Mouse (Mus musculus) urinary bladder, postnatal 25 days (tissue): ENCODE data around the gene R3hdm4.
"Not testable (repeated sequence)": the region's sequence is repeated elsewhere in the genome, so short reads cannot be mapped to it uniquely, and the experiment has no call there.

ENCODE experiments used
- DNase-seq: peaks from one replicate; pipeline ENCODE4 v3.0.0; 2022; ENCODE audit warnings: low spot score

R3hdm4 gene

GRCm38 (mm10) chr10:79897316-79898245, 23.4 kb downstream of the R3hdm4 start:
- no peak for DNase-seq

GRCm38 (mm10) chr10:79896814-79897213, 24.2 kb downstream of the R3hdm4 start:
- DNase-seq, result no peak

- no peak for DNase-seq
These were observed 24.7 kb downstream of the R3hdm4 start for GRCm38 (mm10) chr10:79896306-79896705.

DNA sequence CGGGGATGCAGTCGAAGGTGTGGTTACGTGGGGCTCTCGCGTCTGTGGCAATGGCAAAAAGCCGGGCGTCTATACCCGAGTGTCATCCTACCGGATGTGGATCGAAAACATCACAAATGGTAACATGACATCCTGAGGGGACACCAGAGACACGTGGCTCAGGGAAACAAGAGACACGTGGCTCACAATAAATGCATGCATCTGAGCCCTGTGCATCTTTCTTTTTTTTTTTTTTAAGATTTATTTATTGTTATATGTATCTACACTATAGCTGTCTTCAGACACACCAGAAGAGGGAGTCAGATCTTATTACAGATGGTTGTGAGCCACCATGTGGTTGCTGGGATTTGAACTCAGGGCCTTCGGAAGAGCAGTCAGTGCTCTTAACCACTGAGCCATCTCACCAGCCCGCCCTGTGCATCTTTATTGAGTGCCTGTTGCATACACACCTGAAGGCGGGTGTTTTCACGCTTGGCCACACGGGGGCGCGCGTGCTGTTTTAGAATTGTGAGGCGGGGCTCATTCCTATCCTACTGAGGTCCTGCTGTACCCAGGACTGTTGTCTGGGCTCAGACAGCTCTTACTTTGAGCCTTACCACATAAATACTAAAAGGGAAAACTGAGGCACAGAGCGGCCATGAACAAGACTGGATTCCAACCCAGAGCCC, 28.4 kb downstream of the R3hdm4 start:
- peak; percentile 78 for DNase-seq

- DNase-seq, result no peak
These were observed 30.3 kb downstream of the R3hdm4 start, which contains the start of gene Cfd for GRCm38 (mm10) chr10:79890670-79891069. Gene Cfd, plus strand, starts transcription at chr10:79890853.

GRCm38 (mm10) chr10:79889386-79889785, 31.6 kb downstream of the R3hdm4 start:
- DNase-seq, result no peak

- no peak for DNase-seq
These were observed 34.4 kb downstream of the R3hdm4 start for GRCm38 (mm10) chr10:79886611-79887010.

DNA sequence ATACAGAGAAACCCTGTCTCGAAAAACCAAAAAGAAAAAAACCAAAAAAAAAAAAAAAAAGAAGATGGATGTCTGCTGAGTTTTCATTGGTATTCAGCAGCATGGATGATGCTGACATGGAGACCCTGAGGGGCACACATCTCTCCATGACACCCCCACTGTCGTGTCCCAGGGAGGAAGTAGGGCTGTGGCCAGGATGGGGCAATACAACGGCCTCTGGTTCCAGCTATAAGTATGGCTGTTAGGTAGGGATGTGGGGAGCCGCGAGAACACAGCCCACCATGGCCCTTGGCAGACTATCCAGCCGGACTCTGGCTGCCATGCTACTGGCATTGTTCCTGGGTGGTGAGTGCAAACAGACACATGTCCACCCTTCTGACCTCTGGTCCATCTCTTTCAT, 35.0 kb downstream of the R3hdm4 start, which contains the start of gene Elane:
Elane (plus strand) TSS at position 194 of the 400 bp plus-strand sequence.
- no peak for DNase-seq

- not testable (repeated sequence) for DNase-seq
These were observed 36.1 kb downstream of the R3hdm4 start for GRCm38 (mm10) chr10:79884938-79885337.

DNA sequence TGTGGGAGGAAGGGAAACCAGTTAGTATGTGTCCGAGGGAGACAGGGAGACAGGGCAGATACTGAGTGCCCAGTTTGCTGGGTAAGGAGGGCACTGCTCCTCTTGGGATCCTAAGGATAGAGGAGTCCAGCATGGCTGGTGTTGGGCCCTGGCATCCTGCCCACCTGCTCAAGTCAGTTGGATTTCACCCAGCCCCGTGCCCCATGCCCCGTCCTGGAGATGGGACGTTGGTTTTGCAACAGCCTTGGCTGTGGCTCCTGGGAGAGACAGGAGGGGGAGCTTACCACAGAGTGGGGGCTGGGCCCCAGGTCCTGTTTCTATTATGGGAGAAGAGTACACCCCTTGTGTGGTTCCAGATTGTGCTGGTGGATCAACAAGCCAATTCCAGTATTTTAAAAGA, 36.6 kb downstream of the R3hdm4 start:
- no peak for DNase-seq

- peak; percentile 81 for DNase-seq
These were observed 37.5 kb downstream of the R3hdm4 start for GRCm38 (mm10) chr10:79883297-79884084.

DNA sequence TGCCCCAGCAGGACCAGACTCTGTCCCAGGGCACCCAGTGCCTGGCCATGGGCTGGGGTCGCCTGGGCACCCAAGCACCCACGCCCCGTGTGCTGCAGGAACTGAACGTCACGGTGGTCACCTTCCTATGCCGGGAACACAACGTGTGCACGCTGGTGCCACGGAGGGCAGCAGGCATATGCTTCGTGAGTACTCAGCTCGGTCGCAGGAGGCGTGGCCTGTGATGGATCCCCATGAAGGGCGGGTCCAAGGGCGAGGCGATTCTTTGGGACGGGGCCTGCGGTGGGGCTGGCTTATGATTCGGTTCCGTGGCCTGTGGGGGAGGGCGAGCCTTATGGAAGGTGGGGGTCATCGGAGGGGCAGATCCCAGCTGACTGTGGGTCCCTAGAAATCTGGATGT, 39.0 kb downstream of the R3hdm4 start:
- DNase-seq, result no peak

DNA sequence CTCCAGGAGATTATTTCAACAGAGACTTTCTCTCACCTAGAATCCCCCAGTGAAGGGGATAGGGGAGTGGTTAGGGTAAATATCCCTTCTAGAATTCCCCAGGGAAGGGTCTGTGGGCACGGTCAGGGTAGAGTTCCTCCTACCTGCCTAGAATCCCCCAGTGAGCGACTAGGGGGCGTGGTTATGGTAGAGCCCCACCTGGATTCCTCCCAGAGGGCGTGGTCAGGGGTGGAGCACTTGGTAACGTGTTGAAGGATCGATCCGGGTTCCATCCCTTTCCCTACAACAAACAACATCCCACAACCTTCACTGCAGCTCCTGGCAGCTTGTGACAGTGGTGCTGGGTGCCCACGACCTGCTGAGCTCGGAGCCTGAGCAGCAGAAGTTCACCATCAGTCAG, 40.3 kb downstream of the R3hdm4 start:
- DNase-seq, result no peak

DNA sequence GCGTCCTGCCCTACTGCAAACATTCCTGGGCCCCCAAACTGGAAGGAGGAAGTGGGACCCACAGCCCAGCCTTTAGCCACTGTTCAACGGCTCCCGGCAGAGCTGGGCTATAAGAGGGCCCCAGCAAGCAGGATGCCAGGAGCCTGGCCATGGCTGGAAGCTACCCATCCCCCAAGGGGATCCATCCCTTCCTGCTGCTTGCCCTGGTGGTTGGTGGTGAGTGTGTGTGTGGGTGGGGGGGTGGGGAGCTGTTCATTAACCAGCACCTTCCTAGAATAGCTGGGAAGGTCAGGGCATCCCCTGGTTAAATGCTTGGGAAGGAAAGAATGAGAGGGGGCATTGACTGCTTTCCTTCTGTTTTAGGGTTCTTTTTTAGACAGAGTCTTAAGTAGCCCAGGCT, 41.5 kb downstream of the R3hdm4 start:
- no peak for DNase-seq

DNA sequence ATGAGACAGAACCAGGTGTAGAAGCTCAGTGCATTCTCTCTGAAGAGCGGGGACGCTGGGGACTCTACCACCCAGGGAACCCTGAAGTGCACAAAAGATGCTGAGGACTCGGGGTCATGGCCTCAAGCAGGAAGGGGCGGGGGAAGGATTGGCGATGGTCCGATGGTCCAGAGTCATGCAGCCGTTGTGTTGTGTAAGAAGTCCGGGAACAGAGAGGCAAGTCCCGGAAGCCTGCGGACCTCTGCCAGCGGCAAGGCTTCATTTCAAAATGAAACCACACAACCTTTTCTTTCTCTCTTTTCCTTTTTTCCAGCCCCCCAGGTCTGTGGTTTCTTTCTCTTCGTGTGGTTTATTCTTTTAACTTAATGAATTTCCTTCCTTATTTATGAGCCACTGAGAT, 43.3 kb downstream of the R3hdm4 start:
- no peak for DNase-seq

DNA sequence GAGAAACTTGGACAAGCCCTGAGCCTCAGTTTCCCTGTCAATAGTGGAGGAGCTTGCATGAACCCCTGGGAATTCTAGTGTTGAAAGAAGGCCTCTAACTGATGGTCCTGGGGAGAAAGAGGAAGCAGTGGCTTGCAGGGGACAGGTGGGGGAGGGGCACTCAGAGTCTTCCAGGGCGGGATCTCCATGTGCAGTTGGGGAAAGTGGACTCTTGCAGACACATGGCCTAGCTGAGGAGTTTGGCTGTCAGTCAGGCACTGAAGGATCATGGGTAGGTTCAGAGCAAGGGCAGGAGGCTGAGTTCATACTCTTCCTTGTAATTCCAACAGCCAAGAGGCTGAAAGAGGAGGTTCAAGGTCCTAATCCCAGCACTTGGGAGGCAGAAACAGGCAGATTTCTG, 43.8 kb downstream of the R3hdm4 start:
- no peak for DNase-seq

- no peak for DNase-seq
These were observed 46.6 kb downstream of the R3hdm4 start, which contains the start of the genes Prtn3 and Plppr3 for GRCm38 (mm10) chr10:79874290-79874862. Gene Prtn3, plus strand, starts transcription at chr10:79874476. Gene Plppr3, minus strand, starts transcription at chr10:79874634.

DNA sequence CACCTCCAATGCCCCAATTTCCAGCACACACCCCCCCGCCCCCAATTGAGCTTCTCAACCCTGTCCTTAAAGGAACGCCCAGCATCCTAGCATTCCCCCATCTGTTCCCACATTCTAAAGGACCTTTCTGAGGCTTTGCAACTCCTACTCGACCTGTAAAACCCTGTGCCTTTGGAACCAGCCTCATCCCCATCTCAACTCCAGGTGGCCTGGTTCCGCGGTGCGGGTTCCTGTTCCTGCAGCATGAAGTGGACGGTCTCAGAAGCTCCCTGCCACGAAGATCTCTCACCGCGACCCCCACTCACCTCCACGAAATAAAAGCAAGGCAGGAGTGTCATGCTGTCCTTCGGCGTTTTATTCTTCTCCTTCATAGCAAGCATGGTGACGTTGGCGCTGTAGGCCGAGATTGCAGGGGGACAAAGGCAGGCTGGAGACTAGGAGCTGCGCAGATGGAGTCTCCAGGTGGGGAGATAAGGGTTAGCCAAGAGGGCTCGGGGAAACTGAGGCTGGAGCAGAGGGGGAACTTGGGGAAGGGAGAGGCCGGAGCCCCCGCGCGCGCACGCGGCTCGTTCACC, 47.2 kb downstream of the R3hdm4 start:
- DNase-seq, result no peak

GRCm38 (mm10) chr10:79873313-79873712, 47.7 kb downstream of the R3hdm4 start:
- no peak for DNase-seq

DNA sequence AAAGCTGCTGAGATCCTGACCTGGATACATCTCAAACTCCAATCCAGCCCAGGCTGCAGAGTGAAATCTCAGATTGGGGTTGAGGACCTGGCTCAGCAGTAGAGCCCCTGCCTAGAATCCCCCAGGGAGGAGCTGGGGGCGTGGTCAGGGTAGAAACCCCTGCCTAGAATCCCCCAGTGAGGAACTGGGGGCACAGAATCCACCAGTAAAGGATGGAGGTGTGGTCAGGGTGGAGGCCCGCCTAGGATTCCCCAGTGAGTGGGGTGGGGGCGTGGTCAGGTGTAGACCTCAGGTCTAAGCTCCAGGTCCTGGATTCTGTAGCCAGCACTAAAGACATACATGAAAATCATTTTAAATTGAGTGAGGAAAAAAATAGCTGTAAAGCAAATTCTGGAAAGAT, 48.1 kb downstream of the R3hdm4 start:
- DNase-seq, result no peak

DNA sequence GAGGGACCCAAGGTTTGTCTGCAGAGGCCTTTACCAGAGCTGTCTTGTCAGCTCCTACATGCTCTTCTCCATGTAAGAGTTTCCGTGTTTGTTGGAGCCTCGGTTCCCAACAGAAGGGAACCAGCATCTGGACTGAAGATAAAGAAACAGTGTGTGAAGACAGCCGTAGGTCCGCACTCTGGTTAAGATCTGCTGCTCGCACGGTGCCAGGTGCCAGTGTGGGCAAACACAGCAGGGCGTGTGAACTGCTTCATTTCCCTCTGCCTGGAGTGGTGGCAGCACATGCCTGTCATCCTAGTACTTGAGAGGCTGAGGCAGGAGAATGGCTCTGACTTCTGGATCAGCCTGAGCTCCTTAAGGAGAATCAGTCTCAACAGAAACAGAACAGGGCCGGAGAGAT, 49.2 kb downstream of the R3hdm4 start:
- no peak for DNase-seq
